Mouse (Mus musculus) midbrain, embryonic 11.5 days (tissue): ENCODE data around the gene Tmem171. TPM values are rescaled to one million over a fixed set of nuclear protein-coding genes. Genes with fewer than 3 reads are reported as not detected.

Source experiments
- ATAC-seq: fragments of 200-750 bp; cut with Nextera tagmentation; 2 replicates; pipeline ENCODE4 v1.8.0; 2017; ENCODE audit warnings: moderate TSS enrichment, moderate library complexity; ENCODE audit not compliant: low FRiP score
- DNase-seq: peaks from one replicate; pipeline ENCODE4 v3.0.0; 2015; ENCODE audit warnings: low spot score; ENCODE audit errors: missing footprints
- H3K27ac ChIP-seq: fragments of 300-500 bp; sonication (generic); 2 replicates; pipeline ENCODE4 v1.5.1; 2014; ENCODE audit warnings: low read depth, low read length
- H3K27me3 ChIP-seq: fragments of 300-500 bp; sonication (generic); 2 replicates; pipeline ENCODE4 v1.6.1; 2014; ENCODE audit warnings: mild to moderate bottlenecking, low read length, moderate library complexity, mixed read lengths; ENCODE audit not compliant: control insufficient read depth, insufficient read depth
- H3K36me3 ChIP-seq: fragments of 300-500 bp; sonication (generic); 2 replicates; pipeline ENCODE4 v1.6.1; 2014; ENCODE audit warnings: mild to moderate bottlenecking, low read length, moderate library complexity, mixed read lengths; ENCODE audit not compliant: control insufficient read depth, insufficient read depth
- H3K4me1 ChIP-seq: fragments of 300-500 bp; sonication (generic); 2 replicates; pipeline ENCODE4 v1.6.1; 2014; ENCODE audit warnings: low read length; ENCODE audit not compliant: control insufficient read depth, insufficient read depth
- H3K4me2 ChIP-seq: fragments of 300-500 bp; sonication (generic); 2 replicates; pipeline ENCODE4 v1.6.1; 2014; ENCODE audit warnings: mild to moderate bottlenecking, moderate library complexity
- H3K4me3 ChIP-seq: fragments of 300-500 bp; sonication (generic); 2 replicates; pipeline ENCODE4 v1.5.1; 2014; ENCODE audit warnings: low read depth, low read length
- H3K9ac ChIP-seq: fragments of 300-500 bp; sonication (generic); 2 replicates; pipeline ENCODE4 v1.6.1; 2014; ENCODE audit warnings: low read length
- H3K9me3 ChIP-seq: fragments of 300-500 bp; sonication (generic); 2 replicates; pipeline ENCODE4 v1.6.1; 2016; ENCODE audit warnings: low read length; ENCODE audit not compliant: control insufficient read depth
- WGBS: fragments of 180-500 bp; shearing (Covaris S2); extraction: QIAGEN DNeasy Blood & Tissue Kit; methylation state at CpG from one replicate; pipeline ENCODE4 v1.1.7; 2014; 5-methylcytosine and 5-hydroxymethylcytosine counted together
- polyA plus RNA-seq: library from polyadenylated mRNA; unstranded; fragments of >200 nt; fragmentation: Nextera tagmentation; extraction: Ambion mirVana; gene quantifications from 2 replicates; pipeline ENCODE4 v1.2.1, GENCODE M21; 2014

The Tmem171 gene
- polyA plus RNA-seq, result not detected in 2 replicates

- Histone ChIP-seq H3K9me3 (no peaks in the 10 kb centered on the region), H3K4me2 (peak within 1 kb of the TSS; percentile 54), H3K4me3 (peak within 1 kb of the TSS; percentile 32), H3K9ac (peak within 1 kb of the TSS; percentile 51), H3K4me1 (peaks cover 4% of the 10 kb centered on the region; the same call in 1 of the 2 replicates), H3K36me3 (no peaks in the 10 kb centered on the region), H3K27ac (no peak within 1 kb of the TSS), H3K27me3 (peaks cover 19% of the 10 kb centered on the region)
- DNase-seq (peak; percentile 85), ATAC-seq (no peak)
- 7% methylated on average over 43 of the region's 44 CpGs for WGBS
Measured at GRCm38 (mm10) chr13:98694773-98695314, at the start of gene Tmem171. Gene Tmem171, minus strand, starts transcription at chr13:98694834.

- Histone ChIP-seq H3K9ac (no peak overlapping the region), H3K27me3 (no peaks in the 10 kb centered on the region), H3K9me3 (no peaks in the 10 kb centered on the region), H3K4me2 (no peak overlapping the region), H3K4me1 (no peaks in the 10 kb centered on the region), H3K36me3 (no peaks in the 10 kb centered on the region; the same call in none of the 2 replicates), H3K4me3 (no peak overlapping the region), H3K27ac (no peak overlapping the region)
- ATAC-seq (no peak), DNase-seq (no peak)
Measured at GRCm38 (mm10) chr13:98743829-98744228, 49.2 kb upstream of the Tmem171 start.

- Histone ChIP-seq H3K4me1 (no peaks in the 10 kb centered on the region), H3K27me3 (no peaks in the 10 kb centered on the region), H3K4me2 (no peak overlapping the region), H3K9ac (no peak overlapping the region), H3K27ac (no peak overlapping the region), H3K4me3 (no peak overlapping the region), H3K36me3 (no peaks in the 10 kb centered on the region; the same call in none of the 2 replicates), H3K9me3 (no peaks in the 10 kb centered on the region)
- WGBS, result 92% methylated on average over 6 of the region's 6 CpGs
- DNase-seq, result no peak
- no peak for ATAC-seq
Measured at GRCm38 (mm10) chr13:98743214-98743613, 48.6 kb upstream of the Tmem171 start.

- no peak for DNase-seq
- H3K27me3 ChIP-seq, result no peaks in the 10 kb centered on the region
- H3K4me3 ChIP-seq, result no peak overlapping the region
- H3K4me1 ChIP-seq, result no peaks in the 10 kb centered on the region
- WGBS, result 92% methylated on average over 2 of the region's 2 CpGs
- H3K4me2 ChIP-seq, result no peak overlapping the region
- no peak for ATAC-seq
- H3K9ac ChIP-seq, result no peak overlapping the region
- H3K27ac ChIP-seq, result no peak overlapping the region
- H3K9me3 ChIP-seq, result no peaks in the 10 kb centered on the region
- H3K36me3 ChIP-seq, result peaks cover 4% of the 10 kb centered on the region
Measured at GRCm38 (mm10) chr13:98738213-98738612, 43.6 kb upstream of the Tmem171 start.

- peaks cover 10% of the 10 kb centered on the region for H3K36me3 ChIP-seq
- no peak for ATAC-seq
Measured at GRCm38 (mm10) chr13:98733292-98733691, 38.7 kb upstream of the Tmem171 start.

GRCm38 (mm10) chr13:98729271-98730062, 34.8 kb upstream of the Tmem171 start:
- DNase-seq, result no peak
- peaks cover 10% of the 10 kb centered on the region for H3K36me3 ChIP-seq
- ATAC-seq, result no peak

More at GRCm38 (mm10) chr13:98733292-98733691, 38.7 kb upstream of the Tmem171 start:
- Histone ChIP-seq H3K27ac (no peak overlapping the region), H3K9ac (no peak overlapping the region), H3K4me2 (no peak overlapping the region), H3K27me3 (no peaks in the 10 kb centered on the region), H3K4me1 (no peaks in the 10 kb centered on the region), H3K4me3 (no peak overlapping the region), H3K9me3 (no peaks in the 10 kb centered on the region)
- no peak for DNase-seq
- WGBS, result 75% methylated on average over 3 of the region's 3 CpGs

GRCm38 (mm10) chr13:98726494-98726893, 31.9 kb upstream of the Tmem171 start:
- H3K4me3 ChIP-seq, result no peak overlapping the region
- ATAC-seq (no peak), DNase-seq (no peak)
- no peak overlapping the region for H3K9ac ChIP-seq
- no peak overlapping the region for H3K4me2 ChIP-seq
- no peaks in the 10 kb centered on the region for H3K9me3 ChIP-seq
- peaks cover 8% of the 10 kb centered on the region for H3K36me3 ChIP-seq
- no peaks in the 10 kb centered on the region for H3K27me3 ChIP-seq
- no peaks in the 10 kb centered on the region for H3K4me1 ChIP-seq
- WGBS, result 65% methylated on average over 4 of the region's 4 CpGs
- H3K27ac ChIP-seq, result no peak overlapping the region

More at GRCm38 (mm10) chr13:98729271-98730062, 34.8 kb upstream of the Tmem171 start:
- H3K27me3 ChIP-seq, result no peaks in the 10 kb centered on the region
- WGBS, result 84% methylated on average over 1 of the region's 1 CpGs
- H3K4me2 ChIP-seq, result no peak overlapping the region
- no peak overlapping the region for H3K27ac ChIP-seq
- H3K9me3 ChIP-seq, result no peaks in the 10 kb centered on the region
- H3K9ac ChIP-seq, result no peak overlapping the region
- no peak overlapping the region for H3K4me3 ChIP-seq
- no peaks in the 10 kb centered on the region for H3K4me1 ChIP-seq

GRCm38 (mm10) chr13:98723430-98723829, 28.8 kb upstream of the Tmem171 start:
- H3K9ac ChIP-seq, result no peak overlapping the region
- ATAC-seq (no peak), DNase-seq (no peak)
- H3K27ac ChIP-seq, result no peak overlapping the region
- H3K4me2 ChIP-seq, result no peak overlapping the region
- H3K4me3 ChIP-seq, result no peak overlapping the region
- H3K36me3 ChIP-seq, result peaks cover 3% of the 10 kb centered on the region; the same call in 1 of the 2 replicates
- no peaks in the 10 kb centered on the region for H3K4me1 ChIP-seq
- H3K9me3 ChIP-seq, result no peaks in the 10 kb centered on the region
- 94% methylated on average over 1 of the region's 1 CpGs for WGBS
- H3K27me3 ChIP-seq, result no peaks in the 10 kb centered on the region

GRCm38 (mm10) chr13:98722296-98722695, 27.7 kb upstream of the Tmem171 start:
- WGBS, result 66% methylated on average over 1 of the region's 1 CpGs
- H3K9me3 ChIP-seq, result no peaks in the 10 kb centered on the region
- H3K4me3 ChIP-seq, result no peak overlapping the region

More at GRCm38 (mm10) chr13:98722296-98722695, 27.7 kb upstream of the Tmem171 start:
- Histone ChIP-seq H3K9ac (no peak overlapping the region), H3K36me3 (peaks cover 3% of the 10 kb centered on the region; the same call in 1 of the 2 replicates), H3K27ac (no peak overlapping the region), H3K27me3 (no peaks in the 10 kb centered on the region), H3K4me1 (no peaks in the 10 kb centered on the region), H3K4me2 (no peak overlapping the region)
- no peak for DNase-seq
- no peak for ATAC-seq
